ENCODE assay signal across 11 mouse cellular contexts in the genomic region with DNA sequence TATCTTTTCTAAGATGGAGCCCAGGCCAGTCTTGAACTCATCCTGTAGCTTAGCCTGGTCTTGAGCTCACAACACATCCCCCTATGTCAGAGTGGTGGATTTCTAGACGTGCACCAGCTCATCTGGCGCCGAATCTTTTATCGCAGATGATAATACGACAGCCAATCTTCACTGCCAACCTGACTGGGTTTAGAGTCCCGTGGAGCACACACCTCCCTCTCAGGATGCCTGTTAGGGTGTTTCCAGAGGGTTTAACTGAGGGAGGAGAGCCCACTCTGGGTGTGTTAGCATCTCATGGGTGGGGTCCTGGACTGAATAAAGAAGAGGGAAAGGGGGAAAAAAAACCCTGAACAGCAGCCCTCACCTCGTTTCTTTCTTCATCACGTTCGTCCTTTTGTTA.
"Had no signal": no experiment of that assay in that cellular context is flagged by ENCODE, and none has a peak within 500 bp of the region (broad histone marks: within the 10 kb centered on the region; RNA-seq: fewer than 3 reads in every experiment).

No protein-coding gene starts in this region.

- H3K27ac ChIP-seq: limb, embryonic 15.5 days; liver, embryonic 12.5 days; midbrain, embryonic 12.5 days; neural tube, embryonic 13.5 days; stomach, postnatal 0 days had no signal

- H3K36me3 ChIP-seq: limb, embryonic 15.5 days; liver, embryonic 12.5 days; midbrain, embryonic 12.5 days; neural tube, embryonic 13.5 days had no signal

- H3K4me1 ChIP-seq: liver, embryonic 12.5 days had no signal

- ATAC-seq: liver, embryonic 12.5 days had no signal

- DNase-seq: kidney, adult 9 months; layer of hippocampus, postnatal 36 days; lung, postnatal 10 days; lung, postnatal 4 days; thymus, postnatal 4 days had no signal

- H3K4me2 ChIP-seq: limb, embryonic 15.5 days; liver, embryonic 12.5 days; lung, embryonic 14.5 days; midbrain, embryonic 12.5 days; neural tube, embryonic 13.5 days had no signal

- H3K27me3 ChIP-seq: limb, embryonic 15.5 days; liver, embryonic 12.5 days; midbrain, embryonic 12.5 days; neural tube, embryonic 13.5 days had no signal

- H3K4me3 ChIP-seq: limb, embryonic 15.5 days; liver, embryonic 12.5 days; midbrain, embryonic 12.5 days; neural tube, embryonic 13.5 days had no signal

- H3K9me3 ChIP-seq: limb, embryonic 15.5 days; liver, embryonic 12.5 days; neural tube, embryonic 13.5 days had no signal

- H3K9ac ChIP-seq: limb, embryonic 15.5 days; liver, embryonic 12.5 days; lung, embryonic 14.5 days; midbrain, embryonic 12.5 days; neural tube, embryonic 13.5 days had no signal
